Mouse (Mus musculus) CH12.LX (cell line): ENCODE measurements around the gene Tfap2e. TPM values are rescaled to one million over a fixed set of nuclear protein-coding genes. Genes with fewer than 3 reads are reported as not detected.

Source experiments
- DNase-seq: peaks from one replicate; pipeline ENCODE4 v3.0.0-alpha.2; 2013; ENCODE audit errors: extremely low read depth
- H3K27ac ChIP-seq: 2 replicates; pipeline ENCODE4 v1.5.1; 2012; ENCODE audit warnings: low read depth, mild to moderate bottlenecking, control low read depth, moderate library complexity; ENCODE audit not compliant: insufficient read depth
- H3K27me3 ChIP-seq: replicated peaks from 2 replicates; pipeline ENCODE3; 2012; ENCODE audit warnings: inconsistent platforms
- H3K36me3 ChIP-seq, 2 experiments: replicated peaks in 1 of 2; 2 replicates each; pipeline versions ENCODE3 to v1.6.1; 2012; ENCODE audit warnings: inconsistent platforms in 1 of 2, low read length in 1 of 2, mild to moderate bottlenecking in 1 of 2, mixed read lengths in 1 of 2, moderate library complexity in 1 of 2; ENCODE audit not compliant: control insufficient read depth in 1 of 2, insufficient read depth in 1 of 2
- H3K4me1 ChIP-seq, 2 experiments: 2 replicates each; pipeline ENCODE4 v1.6.1; 2012; ENCODE audit warnings: inconsistent platforms in 1 of 2, moderate library complexity in 1 of 2; ENCODE audit not compliant: insufficient read depth in 2 of 2, control insufficient read depth in 1 of 2
- H3K4me2 ChIP-seq: 2 replicates; pipeline ENCODE4 v1.6.1; 2012; ENCODE audit warnings: low read depth, mild to moderate bottlenecking, control low read depth; ENCODE audit not compliant: poor library complexity, insufficient read depth, severe bottlenecking
- H3K4me3 ChIP-seq, 3 experiments: fragments of 150-350 bp in 1 of 3; sonication (generic) in 1 of 3; replicated peaks in 1 of 3; 2 replicates each; pipeline versions ENCODE3 to v1.5.1; 2011 to 2012; ENCODE audit warnings: low read depth in 2 of 3, low read length in 2 of 3, mild to moderate bottlenecking in 2 of 3, moderate library complexity in 2 of 3, control low read depth in 1 of 3, improper control_type of control experiment in 1 of 3, inconsistent platforms in 1 of 3, mixed read lengths in 1 of 3; ENCODE audit not compliant: poor library complexity in 1 of 3
- H3K79me2 ChIP-seq: replicated peaks from 2 replicates; pipeline ENCODE4 v1.6.1; 2012; ENCODE audit warnings: mild to moderate bottlenecking, moderate library complexity; ENCODE audit not compliant: control insufficient read depth, poor library complexity, insufficient read depth, severe bottlenecking; ENCODE audit errors: extremely low read depth
- H3K9ac ChIP-seq: 2 replicates; pipeline ENCODE4 v1.6.1; 2012; ENCODE audit warnings: low read depth, mild to moderate bottlenecking, control low read depth, moderate library complexity; ENCODE audit not compliant: insufficient read depth
- H3K9me3 ChIP-seq: replicated peaks from 2 replicates; pipeline ENCODE3; 2012; ENCODE audit warnings: low read length, inconsistent platforms, mixed read lengths
- CTCF ChIP-seq, 2 experiments: IDR thresholded peaks in 1 of 2; conservative IDR thresholded peaks in 1 of 2; 2 replicates each; pipeline ENCODE4 v1.5.1; 2011 to 2012; ENCODE audit warnings: low read depth in 2 of 2, low read length in 2 of 2, improper control_type of control experiment in 1 of 2, inconsistent platforms in 1 of 2, mild to moderate bottlenecking in 1 of 2, moderate library complexity in 1 of 2
- E2F4 ChIP-seq: IDR thresholded peaks from 2 replicates; pipeline ENCODE4 v1.6.1; 2011; ENCODE audit warnings: low read depth, low read length, improper control_type of control experiment; ENCODE audit not compliant: insufficient replicate concordance
- ELF1 ChIP-seq: IDR thresholded peaks from 2 replicates; pipeline ENCODE4 v1.6.1; 2014; ENCODE audit warnings: low read depth, mild to moderate bottlenecking, inconsistent platforms, low read length, improper control_type of control experiment
- EP300 ChIP-seq: IDR thresholded peaks from 2 replicates; pipeline ENCODE4 v1.6.1; 2011; ENCODE audit warnings: low read length, improper control_type of control experiment
- GABPA ChIP-seq: IDR thresholded peaks from 2 replicates; pipeline ENCODE4 v1.6.1; 2012; ENCODE audit warnings: low read depth, low read length, improper control_type of control experiment, inconsistent platforms; ENCODE audit not compliant: insufficient replicate concordance
- HCFC1 ChIP-seq: IDR thresholded peaks from 2 replicates; pipeline ENCODE4 v1.6.1; 2012; ENCODE audit warnings: low read depth, mild to moderate bottlenecking, inconsistent platforms, low read length, improper control_type of control experiment
- KAT2A ChIP-seq: IDR thresholded peaks from 2 replicates; pipeline ENCODE4 v1.6.1; 2012; ENCODE audit warnings: low read length, improper control_type of control experiment, inconsistent platforms; ENCODE audit not compliant: insufficient replicate concordance
- MAFK ChIP-seq: IDR thresholded peaks from 2 replicates; pipeline ENCODE4 v1.6.1; 2011; ENCODE audit warnings: low read length, improper control_type of control experiment; ENCODE audit not compliant: insufficient replicate concordance
- MEF2A ChIP-seq: IDR thresholded peaks from 2 replicates; pipeline ENCODE4 v1.6.1; 2014; ENCODE audit warnings: low read depth, mild to moderate bottlenecking, inconsistent platforms, low read length, improper control_type of control experiment, borderline replicate concordance
- MXI1 ChIP-seq: IDR thresholded peaks from 2 replicates; pipeline ENCODE4 v1.6.1; 2011; ENCODE audit warnings: mild to moderate bottlenecking, low read depth, low read length, improper control_type of control experiment
- NELFE ChIP-seq: IDR thresholded peaks from 2 replicates; pipeline ENCODE4 v1.6.1; 2011; ENCODE audit warnings: low read depth, low read length, improper control_type of control experiment
- POLR2A ChIP-seq: IDR thresholded peaks from 2 replicates; pipeline ENCODE4 v1.6.1; 2011; ENCODE audit warnings: low read depth, mild to moderate bottlenecking, improper control_type of control experiment, low read length
- RAD21 ChIP-seq: IDR thresholded peaks from 2 replicates; pipeline ENCODE4 v1.6.1; 2011; ENCODE audit warnings: low read depth, mild to moderate bottlenecking, low read length, improper control_type of control experiment, moderate library complexity
- SMC3 ChIP-seq: IDR thresholded peaks from 2 replicates; pipeline ENCODE4 v1.6.1; 2011; ENCODE audit warnings: low read depth, low read length, improper control_type of control experiment
- TBP ChIP-seq: conservative IDR thresholded peaks from 2 replicates; pipeline ENCODE4 v1.6.1; 2011; ENCODE audit warnings: low read depth, low read length, improper control_type of control experiment
- TCF12 ChIP-seq: IDR thresholded peaks from 2 replicates; pipeline ENCODE4 v1.6.1; 2014; ENCODE audit warnings: low read depth, mild to moderate bottlenecking, inconsistent platforms, low read length, improper control_type of control experiment
- UBTF ChIP-seq: IDR thresholded peaks from 2 replicates; pipeline ENCODE4 v1.6.1; 2012; ENCODE audit warnings: low read depth, mild to moderate bottlenecking, inconsistent platforms, low read length, improper control_type of control experiment, moderate library complexity
- USF1 ChIP-seq: IDR thresholded peaks from 2 replicates; pipeline ENCODE4 v1.6.1; 2014; ENCODE audit warnings: low read depth, mild to moderate bottlenecking, inconsistent platforms, low read length, improper control_type of control experiment
- USF2 ChIP-seq: conservative IDR thresholded peaks from 2 replicates; pipeline ENCODE4 v1.6.1; 2011; ENCODE audit warnings: low read depth, low read length, improper control_type of control experiment
- ZMIZ1 ChIP-seq: IDR thresholded peaks from 2 replicates; pipeline ENCODE4 v1.6.1; 2012; ENCODE audit warnings: low read depth, mild to moderate bottlenecking, inconsistent platforms, low read length, improper control_type of control experiment
- dilution Hi-C: fragments of 300-500 bp; cut with MboI; formaldehyde crosslinking; loops from 2 replicates; pipeline ENCODE4 v1.14.3; 2020; ENCODE audit warnings: low sequenced_read_pairs; ENCODE audit not compliant: extremely low pct_unique_long_range_greater_than_20kb, extremely low pct_ligation_motif_present
- in situ Hi-C: fragments of 300-500 bp; cut with MboI; formaldehyde crosslinking; loops from 3 replicates; pipeline ENCODE4 v1.14.3; 2019; ENCODE audit warnings: low sequenced_read_pairs, low pct_ligation_motif_present, low pct_unique_long_range_greater_than_20kb, mixed read lengths
- polyA plus RNA-seq: library from polyadenylated mRNA; unstranded; fragments of >175 nt; gene quantifications from 2 replicates; pipeline ENCODE4 v1.2.1, GENCODE M21; 2012; ENCODE audit warnings: low read depth; ENCODE audit not compliant: insufficient read length
- total RNA-seq, 2 experiments: library from RNA; depleted of rRNA; stranded (reverse); fragments of 300-350 nt in 1 of 2; fragments of >200 nt in 1 of 2; gene quantifications; 2 replicates each; pipeline ENCODE4 v1.2.3; 2012 to 2014

Gene Tfap2e
- total and polyA plus RNA-seq, 3 experiments = not detected

GRCm38 (mm10) chr4:126746194-126746840 is 10.3 kb upstream of the Tfap2e start:
- no peak for DNase-seq
- Histone ChIP-seq H3K9ac (no peak overlapping the region), H3K4me3 (no peak overlapping the region), H3K79me2 (0 out of 2 replicates have a peak, but pooled peaks cover 4% of the 10 kb centered on the region), H3K9me3 (no peaks in the 10 kb centered on the region), H3K4me1 (peaks cover 6 to 33% of the 10 kb centered on the region in 2 experiments), H3K27ac (no peak overlapping the region), H3K27me3 (no peaks in the 10 kb centered on the region), H3K4me2 (no peak overlapping the region), H3K36me3 (peaks cover 61 to 80% of the 10 kb centered on the region in 2 experiments)
- in situ Hi-C loops = loop anchor here (5.0 kb wide), 2 partner anchors 96 to 139 kb away; partner anchors contain the start of gene 5730409E04Rik
- dilution Hi-C loops = no loop called here
- no peak for TF ChIP-seq E2F4
- no peak for TF ChIP-seq NELFE
- no peak for TF ChIP-seq TCF12
- no peak for TF ChIP-seq USF1
- no peak for TF ChIP-seq USF2
- no peak for TF ChIP-seq KAT2A
- no peak for TF ChIP-seq HCFC1
- TF ChIP-seq RAD21 = no peak
- no peak for TF ChIP-seq MAFK
- no peak for TF ChIP-seq EP300
- TF ChIP-seq TBP = no peak
- no peak for TF ChIP-seq ZMIZ1
- TF ChIP-seq MXI1 = no peak
- no peak for TF ChIP-seq ELF1
- TF ChIP-seq GABPA = no peak

DNA sequence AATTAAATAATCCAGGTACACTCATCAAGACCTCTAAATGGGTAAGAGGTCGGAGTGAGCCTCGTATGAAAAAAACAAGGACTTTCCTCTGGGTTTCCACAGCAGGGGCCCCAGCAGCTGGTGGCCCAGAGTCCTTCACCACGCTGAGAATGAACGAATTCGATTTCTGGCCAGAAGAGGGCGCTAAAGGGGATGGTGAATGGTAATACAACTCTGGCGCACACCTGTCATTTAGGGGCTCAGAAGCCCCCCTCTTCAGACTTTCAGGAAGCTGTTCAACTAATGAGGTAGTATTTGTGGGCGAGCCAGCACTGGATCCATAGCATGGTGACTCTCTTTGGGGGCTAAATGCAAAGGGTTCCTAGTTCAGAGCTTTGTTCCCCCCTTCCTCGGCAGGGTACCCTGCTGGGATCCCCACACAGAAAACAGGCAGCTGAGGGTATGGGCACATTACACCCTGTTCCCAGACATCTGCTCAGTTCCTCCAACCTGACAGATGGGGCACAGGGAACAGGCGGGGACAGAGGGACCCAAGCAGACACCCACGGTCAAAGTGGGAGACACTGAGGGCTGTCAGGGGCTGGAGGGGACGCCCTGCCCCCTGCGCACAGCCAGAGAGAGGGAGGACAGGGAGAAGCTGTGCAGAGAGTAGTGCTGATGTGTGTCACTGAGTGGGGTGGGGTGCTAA is 9.6 kb upstream of the Tfap2e start:
- no peak for TF ChIP-seq POLR2A
- peak; percentile 42 for TF ChIP-seq SMC3
- TF ChIP-seq CTCF (conservative IDR thresholded peaks at IDR 0.05 in 1 of 2, IDR thresholded peaks at IDR 0.05 in 1 of 2; ENCODE audit: low read depth in 2 of 2, low read length in 2 of 2) = peak; percentile 39 to 62; a peak in 3 of 4 replicates
- TF ChIP-seq UBTF = no peak
- 0 out of 2 replicates have a peak, but pooled peaks have one; percentile 17 for TF ChIP-seq MEF2A
- Histone ChIP-seq H3K27ac (no peak overlapping the region), H3K27me3 (no peaks in the 10 kb centered on the region), H3K9me3 (no peaks in the 10 kb centered on the region), H3K4me3 (no peak overlapping the region), H3K4me2 (no peak overlapping the region), H3K4me1 (peaks cover 6 to 28% of the 10 kb centered on the region in 2 experiments), H3K36me3 (peaks cover 57 to 74% of the 10 kb centered on the region in 2 experiments), H3K9ac (no peak overlapping the region), H3K79me2 (no peaks in the 10 kb centered on the region)
- peak; percentile 61 for DNase-seq
- dilution Hi-C loops = no loop called here
- in situ Hi-C loops = loop anchor here (5.0 kb wide), 2 partner anchors 97 to 138 kb away; partner anchors contain the start of gene 5730409E04Rik
